Mouse (Mus musculus): ENCODE data around the gene Supt4a.

The Supt4a gene

DNA sequence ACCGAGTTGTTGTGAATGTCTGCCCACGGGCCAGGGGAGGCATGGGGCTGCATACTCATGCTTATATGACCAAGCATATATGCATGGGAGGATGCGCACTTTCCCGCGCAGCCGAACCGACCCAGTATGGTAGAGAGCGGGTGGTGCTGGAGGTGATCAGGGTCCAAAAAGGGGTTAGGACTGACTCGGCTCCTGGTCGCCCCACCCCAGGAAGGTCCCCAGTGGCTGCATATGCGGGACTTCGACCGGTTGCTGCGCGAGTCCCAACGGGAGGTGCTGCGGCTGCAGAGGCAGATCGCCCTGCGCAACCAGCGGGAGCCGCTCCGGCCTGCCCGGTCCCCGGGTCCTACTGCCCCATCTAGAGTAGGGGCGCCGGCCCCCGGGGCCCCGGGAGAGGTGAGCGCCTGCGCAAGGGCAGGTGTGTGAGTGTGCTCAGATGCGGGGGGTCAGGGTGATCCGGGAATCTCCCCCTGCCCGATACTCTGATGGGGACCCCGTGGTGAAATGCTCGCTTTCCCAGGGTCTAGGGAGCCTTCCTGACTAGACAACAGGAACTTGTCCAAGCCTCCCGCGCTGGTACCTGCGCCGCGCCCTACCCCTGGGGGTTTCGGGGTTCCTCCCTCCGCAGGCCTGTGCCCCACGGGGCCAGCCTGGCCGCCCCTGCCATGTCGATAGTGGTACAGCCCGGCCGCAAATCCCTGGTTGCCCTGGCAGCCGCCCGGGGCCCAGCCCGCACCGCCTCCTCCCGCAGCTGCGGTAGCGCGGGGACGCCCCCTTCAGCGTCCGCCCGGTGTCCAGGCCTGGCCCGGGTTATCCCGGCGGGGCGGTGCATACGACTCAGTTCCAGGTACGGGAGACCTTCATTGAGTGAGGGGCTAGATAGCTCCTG is 26.9 kb downstream of the Supt4a start:
- peak; percentile 52 for DNase-seq (ENCODE audit: inconsistent ontology term)

DNA sequence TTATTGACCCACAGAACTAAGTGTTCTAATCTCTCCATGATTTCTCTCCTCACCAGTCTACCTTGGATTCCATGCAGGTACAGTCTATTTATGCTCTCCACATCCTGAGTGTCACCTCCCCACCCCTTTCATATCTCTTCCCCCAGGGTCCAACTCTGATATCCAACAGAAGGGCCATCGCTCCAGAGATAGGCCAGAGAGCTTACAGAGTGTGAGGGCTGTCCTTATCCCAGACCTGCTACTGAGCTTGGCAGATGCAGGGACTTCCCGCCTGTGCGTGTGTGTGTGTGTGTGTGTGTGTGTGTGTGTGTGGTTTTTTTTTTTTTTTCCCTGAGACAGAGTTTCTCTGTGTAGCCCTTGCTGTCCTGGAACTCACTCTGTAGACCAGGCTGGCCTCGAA is 31.4 kb downstream of the Supt4a start:
- no peak for DNase-seq (ENCODE audit: inconsistent ontology term)

DNA sequence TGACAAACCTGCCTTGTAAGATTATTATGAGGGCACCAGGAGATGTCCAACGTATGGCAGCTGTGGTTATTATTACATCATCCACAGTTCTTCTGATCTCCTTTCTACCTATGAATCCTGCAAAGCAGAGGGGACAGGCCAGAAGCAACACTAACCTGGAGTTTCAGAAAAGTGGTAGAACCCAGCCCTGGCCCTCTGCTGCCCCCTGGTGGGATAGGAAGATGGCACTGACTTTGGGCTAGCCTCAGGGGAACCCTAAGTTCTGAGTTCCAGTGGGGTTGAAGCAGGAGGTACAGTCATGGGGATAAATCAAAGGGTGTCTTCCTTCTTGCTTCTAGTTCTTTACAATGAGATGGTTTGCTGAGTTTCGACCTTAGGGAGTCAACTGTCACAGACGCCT is 33.6 kb downstream of the Supt4a start:
- peak; percentile 30 for DNase-seq (ENCODE audit: inconsistent ontology term)

DNA sequence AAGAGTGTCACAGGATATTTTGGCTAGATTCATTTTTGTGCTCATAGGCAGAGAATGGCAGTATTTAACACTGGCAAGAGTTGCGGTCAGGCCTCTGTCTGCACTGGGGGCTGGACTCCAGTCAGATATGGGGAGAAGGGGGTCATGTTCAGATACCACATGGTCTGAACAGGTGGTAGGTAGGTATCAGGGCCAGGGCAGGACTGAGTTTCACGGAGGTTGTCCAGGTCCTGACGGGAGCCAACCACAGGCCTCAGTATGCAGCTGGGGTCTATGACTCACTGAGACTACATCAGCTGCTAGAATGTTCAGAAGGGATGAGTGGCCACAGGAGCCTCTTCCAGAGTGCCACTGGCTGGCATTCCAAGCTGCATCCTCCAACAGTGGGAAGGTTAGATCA is 35.0 kb downstream of the Supt4a start:
- no peak for DNase-seq (ENCODE audit: inconsistent ontology term)

DNA sequence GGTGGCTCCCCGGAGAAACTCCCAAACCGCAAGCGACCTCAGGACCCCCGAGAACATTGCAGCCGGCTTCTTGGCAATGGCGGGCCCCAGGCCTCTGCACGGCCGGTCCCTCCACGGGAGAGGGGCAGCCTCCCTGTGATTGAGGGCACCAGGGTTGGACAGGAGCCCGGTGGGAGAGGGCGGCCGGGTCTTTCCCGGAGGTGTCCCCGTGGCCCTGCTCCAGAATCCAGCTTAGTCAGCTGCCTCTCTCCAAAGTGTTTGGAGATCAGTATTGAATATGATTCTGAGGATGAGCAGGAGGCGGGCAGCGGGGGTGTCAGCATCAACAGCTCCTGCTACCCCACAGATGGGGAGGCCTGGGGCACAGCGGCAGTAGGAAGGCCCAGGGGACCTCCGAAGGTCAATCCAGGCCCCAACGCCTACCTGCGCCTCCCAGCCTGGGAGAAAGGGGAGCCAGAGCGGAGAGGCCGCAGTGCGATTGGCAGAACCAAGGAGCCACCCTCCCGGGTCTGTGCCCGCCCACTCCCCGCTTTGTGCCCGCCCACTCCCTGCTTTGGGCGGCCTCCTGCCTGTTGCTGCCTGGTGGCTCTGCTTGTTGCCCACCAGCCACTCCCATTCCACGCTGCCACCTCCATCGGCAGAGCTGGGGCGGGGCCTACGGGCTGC is 40.9 kb downstream of the Supt4a start:
- DNase-seq (ENCODE audit: inconsistent ontology term), result peak; percentile 84

DNA sequence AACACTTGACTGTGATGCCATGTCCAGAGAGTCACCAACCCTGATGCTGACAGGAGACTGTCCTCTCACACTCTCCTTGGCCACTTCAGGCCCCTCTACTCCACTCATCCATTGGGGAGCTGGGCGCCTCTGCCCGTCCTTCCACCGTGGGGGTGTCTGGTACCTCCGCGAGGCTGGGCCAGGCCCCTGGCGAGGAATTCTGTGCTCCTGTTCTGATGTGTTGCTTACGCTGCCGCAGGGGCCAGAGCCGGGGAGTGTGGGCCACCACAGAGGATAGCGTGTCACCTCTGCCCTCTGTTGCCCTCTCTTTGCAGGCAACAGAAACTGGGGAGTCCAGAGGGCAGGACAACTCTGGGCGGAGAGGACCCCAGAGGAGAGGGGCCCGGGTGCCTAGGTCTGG is 41.6 kb downstream of the Supt4a start:
- DNase-seq (ENCODE audit: inconsistent ontology term), result no peak

DNA sequence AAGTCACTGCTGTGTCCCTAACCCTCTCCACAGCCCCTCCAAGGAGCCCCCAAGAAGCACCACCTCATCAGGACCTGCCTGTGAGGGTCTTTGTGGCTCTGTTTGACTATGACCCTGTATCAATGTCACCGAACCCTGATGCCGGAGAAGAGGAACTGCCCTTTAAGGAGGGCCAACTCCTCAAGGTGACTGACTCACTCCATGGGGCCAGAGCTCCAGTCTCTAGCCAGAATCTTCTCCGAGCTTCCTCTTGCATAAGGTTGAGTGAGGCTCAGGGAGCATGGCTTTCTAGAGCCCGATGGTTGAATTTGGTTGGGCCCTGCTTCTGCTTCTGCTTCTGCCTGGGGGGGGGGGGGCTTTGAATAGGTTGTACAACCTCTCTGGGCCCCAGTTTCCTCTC is 42.0 kb downstream of the Supt4a start:
- no peak for DNase-seq (ENCODE audit: inconsistent ontology term)

DNA sequence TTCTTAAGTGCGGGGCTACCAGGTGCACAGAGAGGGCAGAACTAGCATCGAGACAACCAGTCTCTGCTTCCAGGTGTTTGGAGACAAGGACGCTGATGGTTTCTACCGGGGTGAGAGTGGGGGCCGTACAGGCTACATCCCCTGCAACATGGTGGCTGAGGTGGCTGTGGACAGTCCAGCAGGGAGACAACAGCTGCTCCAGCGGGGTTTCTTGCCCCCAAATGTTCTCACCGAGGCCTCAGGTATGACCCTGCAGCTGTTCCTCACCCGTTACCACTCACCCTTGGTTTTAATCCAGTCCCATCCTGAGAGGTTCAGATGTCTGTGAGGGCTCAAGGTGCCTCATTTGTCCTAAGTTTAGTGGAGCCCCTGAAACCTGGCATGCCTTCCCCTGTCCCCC is 42.8 kb downstream of the Supt4a start:
- no peak for DNase-seq (ENCODE audit: inconsistent ontology term)

DNA sequence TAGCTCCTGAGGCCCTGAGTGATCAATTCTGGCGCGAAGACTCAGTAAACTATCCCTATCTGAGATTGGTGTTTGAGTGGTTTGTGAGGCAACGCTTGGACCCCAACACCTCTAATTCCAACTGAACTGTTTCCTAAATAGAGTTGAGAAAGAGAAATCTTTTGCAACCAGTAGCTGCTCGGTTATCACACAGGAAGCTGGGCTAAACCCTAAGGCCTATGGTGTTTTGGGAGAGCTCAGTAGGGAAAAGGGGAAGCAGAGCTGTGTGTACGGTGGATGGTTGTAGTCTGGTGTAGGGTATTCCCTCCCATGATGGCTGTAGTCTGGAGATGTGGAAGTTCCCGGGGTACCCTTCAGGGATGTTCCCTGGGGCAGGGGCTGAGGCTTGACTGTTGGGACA is 52.7 kb downstream of the Supt4a start:
- DNase-seq (ENCODE audit: inconsistent ontology term), result no peak

Data from Muller cell, postnatal 12 days (primary cell).